Mouse (Mus musculus): ENCODE data around the gene Kdr. TPM values are rescaled to one million over a fixed set of nuclear protein-coding genes. Genes with fewer than 3 reads are reported as not detected.
"Not testable (repeated sequence)": the region's sequence is repeated elsewhere in the genome, so short reads cannot be mapped to it uniquely, and the experiment has no call there.

The Kdr gene
- polyA plus RNA-seq, 1 experiment from 2014 or later, result 45.4 TPM

GRCm38 (mm10) chr5:75943301-75943700, 35.0 kb downstream of the Kdr start:
- Histone ChIP-seq H3K27me3 (ENCODE audit: insufficient read depth, low read length) (no peaks in the 10 kb centered on the region), H3K4me1 (ENCODE audit: insufficient read depth, low read length) (peaks cover 16% of the 10 kb centered on the region), H3K27ac (ENCODE audit: low read length) (no peak overlapping the region), H3K4me2 (replicated peaks; ENCODE audit: low read depth, low read length) (no peak overlapping the region), H3K4me3 (ENCODE audit: low read length) (no peak overlapping the region), H3K9ac (replicated peaks; ENCODE audit: low read length) (no peak overlapping the region), H3K9me3 (ENCODE audit: low read length) (no peaks in the 10 kb centered on the region), H3K36me3 (ENCODE audit: insufficient read depth, low read length) (no peaks in the 10 kb centered on the region)
- 97% methylated on average over 6 of the region's 6 CpGs for WGBS
- ATAC-seq (ENCODE audit: low FRiP score, low TSS enrichment), result no peak

GRCm38 (mm10) chr5:75941775-75942580, 36.3 kb downstream of the Kdr start:
- no peaks in the 10 kb centered on the region for H3K27me3 ChIP-seq (ENCODE audit: insufficient read depth, low read length)
- no peak overlapping the region for H3K4me3 ChIP-seq (ENCODE audit: low read length)
- ATAC-seq (ENCODE audit: low FRiP score, low TSS enrichment), result no peak
- H3K27ac ChIP-seq (ENCODE audit: low read length), result no peak overlapping the region
- H3K9me3 ChIP-seq (ENCODE audit: low read length), result no peaks in the 10 kb centered on the region
- WGBS, result 85% methylated on average over 11 of the region's 11 CpGs
- no peak overlapping the region for H3K4me2 ChIP-seq (replicated peaks; ENCODE audit: low read depth, low read length)
- no peak overlapping the region for H3K9ac ChIP-seq (replicated peaks; ENCODE audit: low read length)
- peaks cover 16% of the 10 kb centered on the region for H3K4me1 ChIP-seq (ENCODE audit: insufficient read depth, low read length)
- H3K36me3 ChIP-seq (ENCODE audit: insufficient read depth, low read length), result no peaks in the 10 kb centered on the region

- Histone ChIP-seq H3K4me3 (ENCODE audit: low read length) (no peak overlapping the region), H3K9me3 (ENCODE audit: low read length) (no peaks in the 10 kb centered on the region), H3K9ac (replicated peaks; ENCODE audit: low read length) (no peak overlapping the region), H3K27me3 (ENCODE audit: insufficient read depth, low read length) (no peaks in the 10 kb centered on the region), H3K4me2 (replicated peaks; ENCODE audit: low read depth, low read length) (no peak overlapping the region), H3K4me1 (ENCODE audit: insufficient read depth, low read length) (peaks cover 16% of the 10 kb centered on the region), H3K27ac (ENCODE audit: low read length) (no peak overlapping the region), H3K36me3 (ENCODE audit: insufficient read depth, low read length) (no peaks in the 10 kb centered on the region)
- 18% methylated on average over 8 of the region's 8 CpGs for WGBS
- no peak for ATAC-seq (ENCODE audit: low FRiP score, low TSS enrichment)
These were observed 39.0 kb downstream of the Kdr start for GRCm38 (mm10) chr5:75939144-75939732.

GRCm38 (mm10) chr5:75938012-75938411, 40.2 kb downstream of the Kdr start:
- Histone ChIP-seq H3K36me3 (ENCODE audit: insufficient read depth, low read length) (no peaks in the 10 kb centered on the region), H3K27ac (ENCODE audit: low read length) (no peak overlapping the region; the same call in 1 of the 2 replicates), H3K4me1 (ENCODE audit: insufficient read depth, low read length) (peaks cover 16% of the 10 kb centered on the region), H3K4me3 (ENCODE audit: low read length) (no peak overlapping the region), H3K9me3 (ENCODE audit: low read length) (no peaks in the 10 kb centered on the region), H3K4me2 (replicated peaks; ENCODE audit: low read depth, low read length) (no peak overlapping the region), H3K9ac (replicated peaks; ENCODE audit: low read length) (no peak overlapping the region), H3K27me3 (ENCODE audit: insufficient read depth, low read length) (no peaks in the 10 kb centered on the region)
- ATAC-seq (ENCODE audit: low FRiP score, low TSS enrichment), result no peak
- WGBS, result 64% methylated on average over 4 of the region's 4 CpGs

GRCm38 (mm10) chr5:75936223-75936622, 42.0 kb downstream of the Kdr start:
- H3K4me3 ChIP-seq (ENCODE audit: low read length), result no peak overlapping the region
- no peak overlapping the region for H3K9ac ChIP-seq (replicated peaks; ENCODE audit: low read length)
- 77% methylated on average over 6 of the region's 6 CpGs for WGBS
- H3K27me3 ChIP-seq (ENCODE audit: insufficient read depth, low read length), result no peaks in the 10 kb centered on the region
- no peak overlapping the region for H3K27ac ChIP-seq (ENCODE audit: low read length)
- H3K36me3 ChIP-seq (ENCODE audit: insufficient read depth, low read length), result no peaks in the 10 kb centered on the region
- H3K4me1 ChIP-seq (ENCODE audit: insufficient read depth, low read length), result peaks cover 16% of the 10 kb centered on the region
- H3K4me2 ChIP-seq (replicated peaks; ENCODE audit: low read depth, low read length), result no peak overlapping the region
- ATAC-seq (ENCODE audit: low FRiP score, low TSS enrichment), result no peak
- no peaks in the 10 kb centered on the region for H3K9me3 ChIP-seq (ENCODE audit: low read length)

GRCm38 (mm10) chr5:75935225-75935624, 43.0 kb downstream of the Kdr start:
- ATAC-seq (ENCODE audit: low FRiP score, low TSS enrichment), result no peak
- H3K27ac ChIP-seq (ENCODE audit: low read length), result no peak overlapping the region

GRCm38 (mm10) chr5:75934201-75934600, 44.1 kb downstream of the Kdr start:
- H3K27ac ChIP-seq (ENCODE audit: low read length), result peak overlapping the region; percentile 45; the same call in 1 of the 2 replicates
- no peak overlapping the region for H3K9ac ChIP-seq (replicated peaks; ENCODE audit: low read length)
- H3K4me3 ChIP-seq (ENCODE audit: low read length), result no peak overlapping the region
- peaks cover 6% of the 10 kb centered on the region for H3K4me1 ChIP-seq (ENCODE audit: insufficient read depth, low read length)
- H3K27me3 ChIP-seq (ENCODE audit: insufficient read depth, low read length), result no peaks in the 10 kb centered on the region
- ATAC-seq (ENCODE audit: low FRiP score, low TSS enrichment), result no peak
- WGBS, result 83% methylated on average over 10 of the region's 10 CpGs
- no peaks in the 10 kb centered on the region for H3K9me3 ChIP-seq (ENCODE audit: low read length)
- H3K4me2 ChIP-seq (replicated peaks; ENCODE audit: low read depth, low read length), result no peak overlapping the region
- no peaks in the 10 kb centered on the region for H3K36me3 ChIP-seq (ENCODE audit: insufficient read depth, low read length)

More at GRCm38 (mm10) chr5:75935225-75935624, 43.0 kb downstream of the Kdr start:
- Histone ChIP-seq H3K4me2 (replicated peaks; ENCODE audit: low read depth, low read length) (no peak overlapping the region), H3K27me3 (ENCODE audit: insufficient read depth, low read length) (no peaks in the 10 kb centered on the region), H3K9ac (replicated peaks; ENCODE audit: low read length) (no peak overlapping the region), H3K9me3 (ENCODE audit: low read length) (no peaks in the 10 kb centered on the region), H3K36me3 (ENCODE audit: insufficient read depth, low read length) (no peaks in the 10 kb centered on the region), H3K4me3 (ENCODE audit: low read length) (no peak overlapping the region), H3K4me1 (ENCODE audit: insufficient read depth, low read length) (peaks cover 16% of the 10 kb centered on the region)
- 82% methylated on average over 8 of the region's 8 CpGs for WGBS

- H3K4me1 ChIP-seq (ENCODE audit: insufficient read depth, low read length), result peaks cover under 1% of the 10 kb centered on the region; the same call in 1 of the 2 replicates
- H3K27me3 ChIP-seq (ENCODE audit: insufficient read depth, low read length), result no peaks in the 10 kb centered on the region
- no peaks in the 10 kb centered on the region for H3K36me3 ChIP-seq (ENCODE audit: insufficient read depth, low read length)
- H3K27ac ChIP-seq (ENCODE audit: low read length), result peak overlapping the region; percentile 68; the same call in 1 of the 2 replicates
- H3K9me3 ChIP-seq (ENCODE audit: low read length), result no peaks in the 10 kb centered on the region
- H3K9ac ChIP-seq (replicated peaks; ENCODE audit: low read length), result no peak overlapping the region
- H3K4me3 ChIP-seq (ENCODE audit: low read length), result no peak overlapping the region
- WGBS, result 75% methylated on average over 20 of the region's 20 CpGs
- peak; percentile 88 for ATAC-seq (ENCODE audit: low FRiP score, low TSS enrichment)
- 0 out of 2 replicates have a peak overlapping the region, but pooled peaks have one; percentile 10 for H3K4me2 ChIP-seq (replicated peaks; ENCODE audit: low read depth, low read length)
These were observed 44.7 kb downstream of the Kdr start for GRCm38 (mm10) chr5:75933521-75934044.

GRCm38 (mm10) chr5:75931458-75931857, 46.8 kb downstream of the Kdr start:
- not testable (repeated sequence) for ATAC-seq (ENCODE audit: low FRiP score, low TSS enrichment); H3K4me1 ChIP-seq (ENCODE audit: insufficient read depth, low read length); H3K9ac ChIP-seq (replicated peaks; ENCODE audit: low read length); H3K27me3 ChIP-seq (ENCODE audit: insufficient read depth, low read length); H3K4me2 ChIP-seq (replicated peaks; ENCODE audit: low read depth, low read length); H3K9me3 ChIP-seq (ENCODE audit: low read length); H3K4me3 ChIP-seq (ENCODE audit: low read length); H3K27ac ChIP-seq (ENCODE audit: low read length); H3K36me3 ChIP-seq (ENCODE audit: insufficient read depth, low read length)
- WGBS, result 84% methylated on average over 4 of the region's 4 CpGs

- Histone ChIP-seq H3K36me3 (ENCODE audit: insufficient read depth, low read length) (no peaks in the 10 kb centered on the region), H3K9me3 (ENCODE audit: low read length) (no peaks in the 10 kb centered on the region), H3K4me3 (ENCODE audit: low read length) (no peak overlapping the region), H3K27me3 (ENCODE audit: insufficient read depth, low read length) (no peaks in the 10 kb centered on the region), H3K27ac (ENCODE audit: low read length) (no peak overlapping the region), H3K4me1 (ENCODE audit: insufficient read depth, low read length) (no peaks in the 10 kb centered on the region), H3K4me2 (replicated peaks; ENCODE audit: low read depth, low read length) (no peak overlapping the region), H3K9ac (replicated peaks; ENCODE audit: low read length) (no peak overlapping the region)
- ATAC-seq (ENCODE audit: low FRiP score, low TSS enrichment), result no peak
- WGBS, result 79% methylated on average over 7 of the region's 7 CpGs
These were observed 48.3 kb downstream of the Kdr start for GRCm38 (mm10) chr5:75929960-75930359.

All from kidney, embryonic 16.5 days (tissue).